Mouse (Mus musculus): Measurements from ENCODE around the gene Dus2. TPM values are rescaled to one million over a fixed set of nuclear protein-coding genes. Genes with fewer than 3 reads are reported as not detected.

Gene Dus2
- polyA plus RNA-seq, 1 experiment = 30.4 TPM

GRCm38 (mm10) chr8:106075863-106076174, 84.7 kb downstream of the Dus2 start:
- peaks cover 15% of the 10 kb centered on the region for H3K36me3 ChIP-seq (ENCODE audit: control insufficient read depth, insufficient read depth)
- TF ChIP-seq MYOG (IDR thresholded peaks at IDR 0.05; ENCODE audit: control insufficient read depth in 1 of 3, insufficient read depth in 1 of 3, insufficient read length in 2 of 3, low read depth in 2 of 3) (no peak), USF1 (IDR thresholded peaks at IDR 0.05; ENCODE audit: low read depth) (no peak), MAX (IDR thresholded peaks at IDR 0.05; ENCODE audit: low read depth) (no peak), TCF12 (IDR thresholded peaks at IDR 0.05; ENCODE audit: insufficient read depth, poor library complexity, severe bottlenecking) (no peak), TCF3 (IDR thresholded peaks at IDR 0.05; ENCODE audit: insufficient read length, low read depth) (no peak), MYOD1 (IDR thresholded peaks at IDR 0.05; ENCODE audit: control insufficient read depth in 1 of 3, insufficient read length in 2 of 3, low read depth in 2 of 3) (no peak), REST (IDR thresholded peaks at IDR 0.05; ENCODE audit: insufficient read depth, insufficient read length) (no peak), POLR2A (IDR thresholded peaks at IDR 0.05; ENCODE audit: insufficient read length, low read depth) (no peak), POLR2AphosphoS2 (IDR thresholded peaks at IDR 0.05; ENCODE audit: insufficient read length, low read depth) (no peak), E2F4 (IDR thresholded peaks at IDR 0.05; ENCODE audit: insufficient read depth) (no peak), CEBPB (IDR thresholded peaks at IDR 0.05; ENCODE audit: insufficient read depth, poor library complexity, severe bottlenecking) (no peak), SRF (IDR thresholded peaks at IDR 0.05; ENCODE audit: control insufficient read depth, insufficient read length, low read depth) (no peak)
- no peaks in the 10 kb centered on the region for H3K27me3 ChIP-seq (ENCODE audit: control insufficient read depth, insufficient read depth, insufficient read length)
- peaks cover 89% of the 10 kb centered on the region for H3K79me2 ChIP-seq (ENCODE audit: control insufficient read depth, insufficient read depth)
- H3K4me2 ChIP-seq (ENCODE audit: low read depth) = peak overlapping the region; percentile 49
- H3ac ChIP-seq (ENCODE audit: control insufficient read depth, insufficient read length) = no peak overlapping the region
- no peak overlapping the region for H3K4me3 ChIP-seq

GRCm38 (mm10) chr8:106076612-106077011, 85.5 kb downstream of the Dus2 start:
- Histone ChIP-seq H3K27me3 (ENCODE audit: control insufficient read depth, insufficient read depth, insufficient read length) (no peaks in the 10 kb centered on the region), H3K4me2 (ENCODE audit: low read depth) (no peak overlapping the region), H3K79me2 (ENCODE audit: control insufficient read depth, insufficient read depth) (peaks cover 89% of the 10 kb centered on the region), H3K4me3 (no peak overlapping the region), H3K36me3 (ENCODE audit: control insufficient read depth, insufficient read depth) (peaks cover 15% of the 10 kb centered on the region), H3ac (ENCODE audit: control insufficient read depth, insufficient read length) (no peak overlapping the region)
- TF ChIP-seq POLR2A (IDR thresholded peaks at IDR 0.05; ENCODE audit: insufficient read length, low read depth) (no peak), MYOG (IDR thresholded peaks at IDR 0.05; ENCODE audit: control insufficient read depth in 1 of 3, insufficient read depth in 1 of 3, insufficient read length in 2 of 3, low read depth in 2 of 3) (no peak), E2F4 (IDR thresholded peaks at IDR 0.05; ENCODE audit: insufficient read depth) (no peak), SRF (IDR thresholded peaks at IDR 0.05; ENCODE audit: control insufficient read depth, insufficient read length, low read depth) (no peak), MAX (IDR thresholded peaks at IDR 0.05; ENCODE audit: low read depth) (no peak), POLR2AphosphoS2 (IDR thresholded peaks at IDR 0.05; ENCODE audit: insufficient read length, low read depth) (no peak), MYOD1 (IDR thresholded peaks at IDR 0.05; ENCODE audit: control insufficient read depth in 1 of 3, insufficient read length in 2 of 3, low read depth in 2 of 3) (no peak), TCF12 (IDR thresholded peaks at IDR 0.05; ENCODE audit: insufficient read depth, poor library complexity, severe bottlenecking) (no peak), CEBPB (IDR thresholded peaks at IDR 0.05; ENCODE audit: insufficient read depth, poor library complexity, severe bottlenecking) (no peak), USF1 (IDR thresholded peaks at IDR 0.05; ENCODE audit: low read depth) (no peak), TCF3 (IDR thresholded peaks at IDR 0.05; ENCODE audit: insufficient read length, low read depth) (no peak), REST (IDR thresholded peaks at IDR 0.05; ENCODE audit: insufficient read depth, insufficient read length) (no peak)

GRCm38 (mm10) chr8:106077452-106078067, 86.4 kb downstream of the Dus2 start:
- no peak overlapping the region for H3K4me3 ChIP-seq
- no peak overlapping the region for H3ac ChIP-seq (ENCODE audit: control insufficient read depth, insufficient read length)
- H3K27me3 ChIP-seq (ENCODE audit: control insufficient read depth, insufficient read depth, insufficient read length) = no peaks in the 10 kb centered on the region
- H3K4me2 ChIP-seq (ENCODE audit: low read depth) = no peak overlapping the region
- TF ChIP-seq TCF12 (IDR thresholded peaks at IDR 0.05; ENCODE audit: insufficient read depth, poor library complexity, severe bottlenecking) = no peak
- H3K79me2 ChIP-seq (ENCODE audit: control insufficient read depth, insufficient read depth) = peaks cover 80% of the 10 kb centered on the region
- H3K36me3 ChIP-seq (ENCODE audit: control insufficient read depth, insufficient read depth) = peaks cover 20% of the 10 kb centered on the region

- Histone ChIP-seq H3ac (ENCODE audit: control insufficient read depth, insufficient read length) (no peak overlapping the region), H3K36me3 (ENCODE audit: control insufficient read depth, insufficient read depth) (peaks cover 61% of the 10 kb centered on the region), H3K4me2 (ENCODE audit: low read depth) (no peak overlapping the region), H3K27me3 (ENCODE audit: control insufficient read depth, insufficient read depth, insufficient read length) (no peaks in the 10 kb centered on the region), H3K4me3 (no peak overlapping the region), H3K79me2 (ENCODE audit: control insufficient read depth, insufficient read depth) (peaks cover 13% of the 10 kb centered on the region)
- TF ChIP-seq MYOD1 (IDR thresholded peaks at IDR 0.05; ENCODE audit: control insufficient read depth in 1 of 3, insufficient read length in 2 of 3, low read depth in 2 of 3) = no peak
- TF ChIP-seq USF1 (IDR thresholded peaks at IDR 0.05; ENCODE audit: low read depth) = no peak
- TF ChIP-seq E2F4 (IDR thresholded peaks at IDR 0.05; ENCODE audit: insufficient read depth) = no peak
- no peak for TF ChIP-seq SRF (IDR thresholded peaks at IDR 0.05; ENCODE audit: control insufficient read depth, insufficient read length, low read depth)
- no peak for TF ChIP-seq MAX (IDR thresholded peaks at IDR 0.05; ENCODE audit: low read depth)
- TF ChIP-seq TCF3 (IDR thresholded peaks at IDR 0.05; ENCODE audit: insufficient read length, low read depth) = no peak
- TF ChIP-seq POLR2AphosphoS2 (IDR thresholded peaks at IDR 0.05; ENCODE audit: insufficient read length, low read depth) = no peak
- no peak for TF ChIP-seq TCF12 (IDR thresholded peaks at IDR 0.05; ENCODE audit: insufficient read depth, poor library complexity, severe bottlenecking)
- no peak for TF ChIP-seq MYOG (IDR thresholded peaks at IDR 0.05; ENCODE audit: control insufficient read depth in 1 of 3, insufficient read depth in 1 of 3, insufficient read length in 2 of 3, low read depth in 2 of 3)
Observed at GRCm38 (mm10) chr8:106102321-106102720, 111.2 kb downstream of the Dus2 start.

Other genes with a start within 250 kb of the Dus2 start
- gene Gfod2, start 232.7 kb upstream of the Dus2 start, polyA plus RNA-seq (2012; fragmentation: generic; extraction: Trizol) = 5.0 TPM
- gene Ranbp10, start 164.0 kb upstream of the Dus2 start, polyA plus RNA-seq (2012; fragmentation: generic; extraction: Trizol) = 15.6 TPM
- gene Tsnaxip1, start 163.6 kb upstream of the Dus2 start, polyA plus RNA-seq (2012; fragmentation: generic; extraction: Trizol) = 0.10 TPM
- 20.4 TPM for gene Cenpt, start 138.1 kb upstream of the Dus2 start, polyA plus RNA-seq (2012; fragmentation: generic; extraction: Trizol)
- gene Thap11, start 136.2 kb upstream of the Dus2 start, polyA plus RNA-seq (2012; fragmentation: generic; extraction: Trizol) = 49.0 TPM
- gene Nutf2, start 130.8 kb upstream of the Dus2 start, polyA plus RNA-seq (2012; fragmentation: generic; extraction: Trizol) = 141 TPM
- 33.2 TPM for gene Edc4, start 110.5 kb upstream of the Dus2 start, polyA plus RNA-seq (2012; fragmentation: generic; extraction: Trizol)
- gene Nrn1l, start 97.8 kb upstream of the Dus2 start, polyA plus RNA-seq (2012; fragmentation: generic; extraction: Trizol) = 0.36 TPM
- 16.1 TPM for gene Pskh1, start 90.9 kb upstream of the Dus2 start, polyA plus RNA-seq (2012; fragmentation: generic; extraction: Trizol)
- 0.14 TPM for gene Ctrl, start 57.5 kb upstream of the Dus2 start, polyA plus RNA-seq (2012; fragmentation: generic; extraction: Trizol)
- gene Psmb10, start 52.9 kb upstream of the Dus2 start, polyA plus RNA-seq (2012; fragmentation: generic; extraction: Trizol) = 60.0 TPM
- 1.1 TPM for gene Lcat, start 48.0 kb upstream of the Dus2 start, polyA plus RNA-seq (2012; fragmentation: generic; extraction: Trizol)
- 95.7 TPM for gene Slc12a4, start 25.2 kb upstream of the Dus2 start, polyA plus RNA-seq (2012; fragmentation: generic; extraction: Trizol)
- not detected for gene Dpep3, start 11.9 kb upstream of the Dus2 start, polyA plus RNA-seq (2012; fragmentation: generic; extraction: Trizol)
- gene Dpep2nb, start 14.6 kb downstream of the Dus2 start, polyA plus RNA-seq (2012; fragmentation: generic; extraction: Trizol) = not detected
- 20.6 TPM for gene Ddx28, start 20.5 kb downstream of the Dus2 start, polyA plus RNA-seq (2012; fragmentation: generic; extraction: Trizol)
- gene Nfatc3, start 67.5 kb downstream of the Dus2 start, polyA plus RNA-seq (2012; fragmentation: generic; extraction: Trizol) = 11.8 TPM
- 0.17 TPM for gene Esrp2, start 145.6 kb downstream of the Dus2 start, polyA plus RNA-seq (2012; fragmentation: generic; extraction: Trizol)
- gene Pla2g15, start 159.1 kb downstream of the Dus2 start, polyA plus RNA-seq (2012; fragmentation: generic; extraction: Trizol) = 9.6 TPM
- 12.8 TPM for gene Slc7a6, start 177.5 kb downstream of the Dus2 start, polyA plus RNA-seq (2012; fragmentation: generic; extraction: Trizol)
- 21.7 TPM for gene Slc7a6os, start 219.6 kb downstream of the Dus2 start, polyA plus RNA-seq (2012; fragmentation: generic; extraction: Trizol)
- 36.4 TPM for gene Prmt7, start 219.6 kb downstream of the Dus2 start, polyA plus RNA-seq (2012; fragmentation: generic; extraction: Trizol)

Measured in myocyte (in vitro differentiated cells).